Mouse (Mus musculus) layer of hippocampus, adult 9-10 months (tissue): ENCODE measurements around the gene Srrm3.

ENCODE experiments used
- DNase-seq: peaks from one replicate; pipeline ENCODE4 v3.0.0; 2022; ENCODE audit warnings: low spot score

Srrm3 gene

DNA sequence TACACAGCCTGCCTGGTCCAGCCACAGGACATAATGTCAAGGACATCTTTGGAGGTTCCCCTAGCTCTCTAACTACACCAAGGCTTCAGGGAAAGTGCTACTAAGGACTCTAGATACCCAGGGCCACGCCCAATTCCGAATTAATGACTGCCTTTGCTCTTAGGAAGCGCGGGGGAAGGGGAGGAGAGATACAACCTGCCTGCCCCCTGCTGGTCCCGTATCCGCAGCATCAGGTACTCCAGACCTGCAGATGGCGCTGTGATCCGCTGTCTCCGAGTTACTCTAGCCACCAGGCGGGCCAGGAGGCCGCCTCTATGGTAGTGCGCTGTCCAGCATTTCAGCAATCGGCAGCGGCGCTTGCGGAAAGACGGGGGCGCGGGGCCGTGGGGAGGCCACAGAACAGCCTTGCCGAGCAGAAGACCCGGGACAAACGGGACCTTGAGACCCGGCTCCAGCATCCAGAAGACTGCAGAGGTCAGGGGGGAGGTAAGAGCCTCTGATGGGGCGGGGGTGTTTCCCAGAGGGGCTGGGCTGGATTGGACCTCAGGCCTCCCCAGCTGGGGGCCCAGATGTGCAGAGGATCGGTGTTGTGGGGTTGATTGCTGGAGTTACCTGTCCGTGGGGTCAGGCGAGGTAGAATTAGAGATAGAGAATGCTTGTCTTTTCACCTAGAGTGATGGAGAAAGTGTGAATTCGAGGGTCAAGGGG lies at the start of gene Srrm3:
TSS of gene Srrm3 (plus strand) at position 336 of the 708 bp plus-strand sequence.
- DNase-seq = peak; percentile 79

DNA sequence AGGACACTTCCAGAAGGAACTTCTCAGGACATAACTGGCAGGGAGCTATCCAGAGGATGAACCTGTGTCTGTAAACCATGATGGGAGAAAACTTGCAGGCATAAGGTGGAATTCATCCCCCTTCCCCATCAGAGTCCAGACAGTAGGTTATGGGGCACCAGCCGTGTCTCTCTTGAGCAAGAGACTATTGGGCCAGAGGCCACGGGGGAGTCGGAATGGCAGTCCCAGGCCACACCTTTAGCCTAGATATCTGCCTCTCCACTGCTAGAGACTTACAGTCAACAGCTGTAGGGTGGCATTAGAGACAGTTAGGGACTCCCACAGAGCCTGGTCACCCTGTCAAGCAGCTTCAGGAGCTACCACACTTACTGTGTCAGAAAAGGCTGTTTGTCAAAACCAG lies 44.8 kb upstream of the Srrm3 start:
- DNase-seq = no peak

DNA sequence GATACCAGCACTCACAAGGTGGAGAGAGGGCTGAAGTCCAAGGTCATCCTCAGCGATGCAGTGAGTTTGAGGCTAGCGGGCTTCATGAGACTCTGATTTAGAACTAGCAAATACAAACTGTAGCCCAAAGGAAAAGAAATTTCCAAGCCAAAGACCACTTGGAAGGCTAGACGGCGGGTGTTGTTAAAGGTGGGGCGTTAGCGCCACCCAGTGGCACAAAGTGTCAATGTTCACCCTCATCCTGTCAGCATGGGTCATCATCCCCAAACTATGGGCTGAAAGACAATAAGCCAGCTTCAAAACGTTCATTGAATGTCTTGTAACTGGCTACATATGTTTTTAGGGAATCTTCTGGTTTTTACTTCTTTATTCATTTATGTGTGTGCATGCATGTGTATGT lies 43.2 kb upstream of the Srrm3 start:
- peak; percentile 78 for DNase-seq

DNA sequence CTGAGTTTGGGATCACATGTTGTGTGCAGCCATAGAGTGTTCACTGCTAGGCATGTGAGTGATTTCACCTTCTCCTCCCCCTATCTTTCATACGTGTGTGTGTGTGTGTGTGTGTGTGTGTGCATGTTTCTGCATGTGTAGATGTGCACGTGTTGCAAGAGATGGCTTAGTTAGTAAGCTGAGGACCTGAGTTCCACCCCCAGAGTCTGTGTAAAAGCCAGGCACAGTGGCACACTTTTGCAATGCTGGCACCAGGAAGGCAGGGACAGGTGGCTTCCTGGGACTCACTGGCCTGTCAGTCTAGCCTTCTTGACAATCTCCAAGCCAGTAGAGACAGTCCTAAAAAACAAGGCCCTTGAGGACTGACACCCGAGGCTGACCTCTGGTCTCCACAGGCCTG lies 41.7 kb upstream of the Srrm3 start:
- no peak for DNase-seq

DNA sequence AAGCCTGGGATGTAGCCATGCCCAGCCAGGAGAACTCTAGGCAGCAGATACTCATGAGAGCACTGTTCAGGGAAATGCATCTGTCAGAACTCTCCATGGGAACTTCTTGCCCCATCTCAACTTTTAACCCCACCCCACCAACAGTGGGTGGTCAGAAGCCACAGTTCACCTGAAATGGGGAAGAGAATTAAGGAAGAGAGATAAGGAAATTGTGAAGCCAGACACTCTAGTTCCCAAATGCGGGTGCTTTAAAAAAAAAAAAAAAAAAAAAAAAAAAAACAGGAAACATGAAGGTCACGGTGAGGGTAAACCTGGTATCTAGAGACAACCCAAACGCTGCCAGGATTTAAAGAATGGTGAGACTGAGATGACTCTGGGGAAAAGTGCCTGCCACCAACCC lies 34.2 kb upstream of the Srrm3 start:
- DNase-seq = no peak

DNA sequence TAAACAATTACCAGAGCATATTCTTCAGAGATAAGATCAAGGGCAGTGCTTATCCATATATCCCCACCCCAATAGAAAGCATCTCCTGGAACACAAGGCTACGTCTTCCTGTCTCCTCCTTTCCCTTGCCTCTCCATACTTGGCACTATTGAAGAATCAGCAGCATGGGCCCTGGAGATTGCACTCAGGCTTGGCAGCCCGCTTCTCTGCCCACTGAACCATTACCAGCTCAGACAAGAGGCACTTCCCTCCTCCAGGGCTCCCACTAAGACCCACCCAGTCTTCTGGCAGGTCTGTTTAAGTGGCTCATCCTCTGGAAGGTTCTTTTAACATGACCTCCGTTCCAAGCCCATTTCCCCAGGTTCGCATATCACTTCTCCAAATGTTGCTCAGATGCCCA lies 30.1 kb upstream of the Srrm3 start:
- no peak for DNase-seq

DNA sequence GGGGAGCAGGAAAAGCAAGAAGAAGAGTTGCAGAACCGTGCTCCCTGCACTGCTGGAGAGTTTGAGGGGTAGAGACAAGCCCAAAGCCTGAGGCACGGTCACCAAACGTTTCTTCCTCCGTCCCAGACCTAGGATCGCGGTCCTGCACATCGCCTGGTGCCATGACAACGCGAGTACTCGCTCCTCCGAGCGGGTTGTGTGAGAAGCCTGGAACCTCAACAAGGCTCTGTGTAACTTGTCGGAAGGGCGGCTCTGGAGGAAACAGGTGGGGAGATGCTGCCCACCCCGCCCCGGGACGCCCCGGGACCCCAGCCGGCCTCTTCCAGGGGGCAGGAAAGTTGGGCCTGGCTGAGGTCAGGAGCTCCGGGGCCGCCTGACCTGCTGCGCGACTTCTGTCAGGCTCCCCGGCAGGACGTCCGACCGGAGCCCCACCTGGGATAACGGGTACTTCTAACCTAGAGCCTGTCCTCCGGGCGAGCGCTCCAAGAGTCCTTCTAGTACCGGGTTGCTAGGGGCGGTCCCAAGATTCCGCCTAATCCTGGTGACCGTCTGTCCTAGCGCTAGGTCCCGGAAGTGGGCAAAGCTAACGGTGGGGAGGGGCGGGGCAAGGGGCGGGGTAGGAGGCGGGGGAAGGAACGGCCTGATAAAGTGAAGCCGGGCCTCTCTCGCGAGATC lies 28.8 kb upstream of the Srrm3 start, which contains the start of gene Styxl1:
TSS of gene Styxl1 (minus strand) at position 590 of the 675 bp plus-strand sequence.
- no peak for DNase-seq

DNA sequence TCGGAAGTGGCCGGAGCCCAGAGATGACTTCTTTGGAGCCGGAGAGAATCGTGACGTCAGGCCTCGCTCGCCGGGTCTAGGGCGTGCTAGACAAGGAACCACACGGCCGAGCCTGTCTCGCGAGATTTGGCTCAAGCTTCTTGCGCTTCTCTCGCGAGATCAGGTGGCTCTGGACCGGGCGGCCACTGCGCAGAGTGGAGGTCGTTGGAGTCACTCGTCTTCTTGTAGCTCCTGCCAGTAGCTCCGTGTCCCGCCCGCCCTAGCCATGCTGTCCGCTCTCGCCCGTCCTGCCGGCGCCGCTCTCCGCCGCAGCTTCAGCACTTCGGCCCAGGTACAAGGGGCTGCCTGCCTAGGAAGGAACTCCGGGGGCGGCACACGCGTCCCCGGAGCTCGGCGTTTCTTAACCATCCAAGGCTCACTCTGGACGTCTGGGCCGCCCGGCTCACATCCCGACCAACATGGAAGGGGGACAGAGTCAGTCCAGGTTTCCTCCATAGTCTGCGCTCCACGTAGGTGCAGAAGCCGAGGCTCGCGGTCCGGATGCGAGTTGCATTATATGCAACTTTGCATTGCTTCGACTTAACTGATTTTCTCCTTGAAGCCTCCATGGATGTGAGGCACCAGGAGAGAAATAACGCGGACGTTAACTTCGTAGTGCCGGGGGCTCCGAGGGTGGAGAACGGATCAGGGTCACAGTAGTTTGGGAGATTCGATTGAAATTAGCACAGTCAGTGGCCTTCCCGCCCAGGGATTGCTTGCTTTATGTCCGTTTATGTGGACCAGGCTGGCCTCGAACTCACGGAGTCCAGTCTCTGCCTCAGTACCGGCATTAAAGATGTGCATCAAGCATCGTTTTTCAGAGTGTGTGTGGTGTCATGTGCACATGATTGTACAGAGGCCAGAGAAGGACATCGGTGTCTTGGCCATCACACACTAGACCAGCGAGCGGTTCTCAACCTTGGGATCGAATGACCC lies 27.9 kb upstream of the Srrm3 start, which contains the start of gene Mdh2:
TSS of gene Mdh2 (plus strand) at position 10 of the 975 bp plus-strand sequence.
- DNase-seq = peak; percentile 97

DNA sequence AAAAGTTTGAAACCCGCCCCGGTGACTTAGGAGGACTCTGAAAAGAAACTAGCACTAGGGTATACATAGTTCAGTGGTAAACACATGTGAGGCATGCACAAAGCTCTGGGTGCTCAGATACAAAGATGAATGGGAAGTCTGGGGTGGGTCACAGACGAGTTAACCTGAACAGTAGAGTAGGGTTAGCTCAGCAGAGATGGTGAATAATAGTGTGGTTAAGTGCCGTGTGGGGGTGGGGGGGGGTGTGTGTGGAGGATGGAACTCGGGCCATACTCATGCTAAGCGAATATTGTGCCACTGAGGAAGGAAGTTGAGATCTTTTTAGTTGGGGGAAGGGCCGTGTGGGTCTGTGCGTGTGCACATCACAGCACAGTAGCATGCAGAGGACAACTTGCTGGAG lies 26.4 kb upstream of the Srrm3 start:
- no peak for DNase-seq

DNA sequence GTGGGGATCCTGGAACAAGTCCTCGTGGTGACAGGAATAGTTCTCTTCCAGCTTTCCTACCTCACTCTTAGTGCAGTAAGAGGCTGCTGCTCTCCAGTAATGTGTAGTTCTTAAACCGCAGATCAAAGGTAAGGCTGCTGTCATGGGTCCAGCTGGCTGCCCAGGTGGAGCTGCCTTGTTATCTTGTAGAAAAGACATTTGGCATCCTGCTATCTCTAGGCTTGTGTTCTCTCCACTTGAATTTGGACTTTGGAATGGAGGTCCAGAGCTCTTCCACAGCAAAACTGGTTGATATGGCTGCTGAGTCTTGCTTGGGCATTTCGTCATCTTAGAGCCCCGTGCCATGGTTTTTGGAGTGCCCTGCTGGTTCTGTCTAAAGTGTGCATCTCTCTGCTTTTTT lies 23.8 kb upstream of the Srrm3 start:
- no peak for DNase-seq

DNA sequence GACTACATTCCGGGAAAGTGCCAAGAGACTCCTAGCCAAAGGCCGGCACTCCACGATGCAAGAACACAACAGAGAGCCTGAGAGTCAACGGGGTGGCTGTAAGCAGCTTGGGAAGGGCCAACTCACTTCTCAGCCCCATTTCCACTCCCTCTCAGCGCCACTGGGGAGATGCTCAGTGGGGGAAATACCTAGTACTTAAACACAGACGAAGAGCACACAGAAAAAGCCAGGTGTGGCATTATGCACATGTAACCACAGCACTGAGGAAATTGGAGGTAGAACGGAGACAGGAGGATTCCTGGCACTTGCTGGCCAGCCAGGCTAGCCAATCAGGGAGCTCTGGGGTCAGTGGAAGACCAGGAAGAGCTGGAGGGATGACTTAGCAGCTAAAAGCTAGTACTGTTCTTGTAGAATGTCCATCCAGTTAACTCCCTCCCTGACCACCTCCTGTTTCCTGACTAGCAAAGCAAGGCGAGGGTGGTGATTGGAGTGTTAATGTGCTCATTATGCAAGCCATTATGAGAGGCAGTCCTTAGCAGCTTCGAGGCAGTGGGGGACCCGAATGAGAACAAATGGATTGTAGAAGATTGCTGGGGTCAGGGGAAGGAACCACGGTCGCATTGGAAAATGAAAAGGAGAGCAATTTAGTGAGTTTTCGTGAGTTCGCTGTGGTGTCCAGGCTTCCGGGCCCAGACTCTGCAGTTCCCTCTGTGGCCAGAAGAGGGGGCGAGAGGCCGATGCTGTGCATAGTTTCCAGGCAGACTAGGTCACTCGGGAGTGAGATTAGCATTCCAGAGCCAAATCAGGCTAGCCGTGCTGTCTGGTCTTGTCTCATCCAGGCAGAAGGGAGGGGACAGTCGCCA lies 12.5 kb upstream of the Srrm3 start:
- DNase-seq = peak; percentile 85

DNA sequence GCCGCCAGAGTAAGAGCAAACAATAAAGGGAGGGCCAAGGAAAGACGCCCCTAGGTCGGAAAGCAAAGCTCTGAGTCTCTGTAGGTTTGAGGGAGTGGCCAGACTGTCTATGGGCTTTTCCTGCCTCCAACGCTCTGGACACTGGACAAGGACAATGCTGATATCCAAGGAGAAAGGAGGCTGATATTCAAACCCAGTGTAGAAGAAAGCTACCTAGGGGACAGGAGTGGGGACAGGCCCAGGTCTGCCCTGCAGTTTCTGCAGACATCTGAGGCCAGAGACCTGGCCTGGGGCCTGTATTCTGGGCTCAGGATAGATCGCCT lies 11.9 kb upstream of the Srrm3 start:
- no peak for DNase-seq

DNA sequence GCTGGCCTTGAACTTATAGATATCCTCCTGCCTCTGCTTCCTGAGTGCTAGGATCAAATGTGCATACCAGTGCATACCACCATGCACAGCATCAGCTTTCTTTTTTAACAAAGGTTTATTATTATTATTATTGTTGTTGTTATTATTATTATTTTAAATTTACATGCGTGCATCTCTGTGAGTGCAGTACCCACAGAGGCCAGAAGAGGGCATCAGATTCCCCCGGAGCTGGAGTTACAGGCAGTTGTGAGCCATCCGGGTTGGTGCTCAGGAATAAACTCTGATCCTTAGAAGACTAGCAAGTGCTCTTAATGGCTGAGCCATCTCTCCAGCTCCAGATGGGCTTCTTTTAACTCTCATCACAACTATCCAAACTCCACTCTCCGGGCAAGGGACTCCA lies 6.9 kb upstream of the Srrm3 start:
- DNase-seq = no peak

DNA sequence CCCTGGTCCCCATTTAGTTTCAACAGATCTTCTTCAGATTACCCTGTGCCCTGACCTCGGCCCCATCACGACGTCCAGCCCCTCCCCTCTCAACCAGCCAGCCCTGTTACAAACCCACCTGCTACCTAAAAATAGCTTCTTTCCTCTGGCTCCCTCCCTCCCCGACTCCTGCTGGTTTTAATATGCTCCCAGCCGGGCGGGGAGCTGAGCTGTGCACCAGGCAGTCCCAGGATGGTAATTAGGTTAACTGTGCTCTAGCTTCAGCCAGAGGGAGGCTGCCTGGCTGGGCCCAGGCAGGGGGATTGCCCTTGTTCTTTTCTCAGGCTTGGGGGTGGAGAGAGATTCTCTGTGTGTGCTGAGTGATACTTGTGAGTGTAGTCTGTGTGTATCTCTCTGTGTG lies 5.8 kb upstream of the Srrm3 start:
- DNase-seq = no peak

DNA sequence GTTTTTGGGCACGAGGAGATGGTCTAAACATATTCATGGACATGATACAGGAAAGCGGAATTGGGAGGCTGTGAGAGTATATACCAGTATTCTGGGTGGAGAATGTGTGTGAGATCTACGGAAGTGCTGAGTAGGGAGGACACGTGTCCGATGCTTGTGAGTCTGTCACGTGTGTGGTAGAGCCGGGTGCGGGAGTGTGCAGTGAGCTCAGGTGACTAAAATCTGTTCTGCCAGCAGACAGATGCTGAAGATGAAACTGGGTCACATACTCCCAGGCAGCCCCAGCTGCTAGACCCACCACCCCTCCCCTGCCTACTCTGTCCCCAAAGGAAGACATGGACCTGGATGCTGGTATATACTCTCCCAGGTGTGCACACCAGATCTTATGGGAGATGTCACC lies 4.0 kb upstream of the Srrm3 start:
- no peak for DNase-seq

DNA sequence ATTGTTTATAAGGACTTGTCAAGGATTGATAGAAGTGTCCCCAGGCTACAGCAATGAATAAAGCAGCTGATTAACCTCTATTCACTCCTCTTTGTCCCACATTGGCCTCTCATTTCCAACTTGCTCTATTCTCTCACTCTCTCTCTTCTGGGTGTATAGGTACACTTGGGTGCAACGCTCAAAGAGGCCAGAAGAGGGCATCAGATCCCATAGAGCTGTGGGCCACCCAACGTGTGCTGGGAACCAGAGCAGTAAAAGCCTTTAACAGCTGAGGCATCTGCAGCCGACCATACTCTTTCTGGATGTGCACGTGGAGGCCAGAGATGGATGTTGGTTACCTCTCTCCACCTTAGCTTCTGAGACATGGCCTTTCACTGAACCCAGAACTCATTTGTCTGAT lies 3.6 kb upstream of the Srrm3 start:
- no peak for DNase-seq

DNA sequence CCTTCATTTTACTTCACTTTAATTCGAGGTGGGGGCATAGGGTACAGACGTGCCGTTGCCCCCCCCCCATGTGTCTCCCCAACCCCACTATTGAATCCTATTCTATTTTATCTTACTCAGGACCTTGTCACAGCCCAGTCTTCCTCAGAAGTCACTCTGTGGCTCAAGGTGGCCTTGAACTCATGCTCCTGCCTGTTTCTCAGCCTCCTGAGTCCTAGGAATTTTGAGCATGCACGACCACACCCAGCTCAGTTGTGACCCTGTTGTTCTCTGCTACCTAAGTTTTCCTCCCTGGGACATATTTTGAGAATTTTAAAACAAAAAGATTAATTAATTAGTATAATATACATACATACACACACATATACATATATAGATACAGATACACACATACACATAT lies 3.0 kb upstream of the Srrm3 start:
- DNase-seq = no peak

DNA sequence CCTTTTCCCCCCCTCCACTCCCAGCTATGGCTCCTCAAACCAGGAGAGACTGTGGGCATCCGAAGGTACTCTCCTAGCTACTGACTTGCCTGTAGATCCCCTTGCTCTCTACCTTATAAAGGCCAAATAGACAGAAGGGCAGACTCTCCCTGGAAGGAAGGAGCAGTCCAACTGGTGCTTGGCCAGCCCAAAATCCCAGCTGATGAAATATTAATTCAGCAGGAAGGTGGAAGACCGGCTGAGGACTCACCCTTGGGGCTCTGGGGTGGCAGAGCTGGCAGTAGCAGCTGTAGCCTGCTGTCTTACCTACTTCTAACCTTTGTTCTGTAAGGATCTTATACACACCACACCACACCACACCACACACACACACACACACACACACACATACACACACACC lies 2.0 kb upstream of the Srrm3 start:
- no peak for DNase-seq

DNA sequence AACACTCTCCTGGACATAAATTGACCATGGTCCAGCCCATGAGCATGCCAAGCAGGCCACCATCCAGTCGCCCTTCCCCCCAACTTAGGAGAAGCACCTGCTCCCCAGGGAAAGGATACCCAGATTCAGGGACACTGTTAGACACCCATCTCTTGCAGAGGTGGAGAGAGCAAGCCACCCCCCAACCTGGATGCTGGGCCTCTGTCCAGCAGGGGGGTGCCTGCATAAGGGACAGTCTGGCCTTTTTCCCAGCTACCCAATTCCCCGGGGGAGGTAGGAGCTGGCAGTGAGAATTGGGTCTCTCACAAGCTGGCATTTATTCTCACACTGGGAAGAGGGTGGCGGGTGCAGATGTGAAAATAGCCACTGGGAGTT lies 560 bp downstream of the Srrm3 start:
- no peak for DNase-seq

DNA sequence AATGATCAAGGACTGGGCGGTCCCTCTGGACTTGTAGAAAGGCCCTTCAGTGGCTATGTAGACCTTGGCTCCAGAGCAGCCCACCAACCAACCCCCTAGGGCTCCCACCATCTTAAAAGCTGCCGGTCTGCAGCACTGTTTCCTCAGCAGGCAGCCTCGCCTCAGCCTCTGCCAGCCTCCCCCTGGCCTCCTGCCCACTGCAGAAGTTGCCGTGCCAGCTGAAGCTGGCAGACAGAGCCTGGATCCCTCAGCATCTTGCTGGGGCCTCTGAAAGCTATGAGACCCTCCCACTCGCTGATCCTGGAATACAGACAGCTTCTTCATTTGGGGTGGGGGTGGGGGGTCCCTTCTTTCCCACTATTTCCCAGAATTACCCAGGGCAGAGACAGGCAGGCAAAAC lies 6.3 kb downstream of the Srrm3 start:
- DNase-seq = no peak

DNA sequence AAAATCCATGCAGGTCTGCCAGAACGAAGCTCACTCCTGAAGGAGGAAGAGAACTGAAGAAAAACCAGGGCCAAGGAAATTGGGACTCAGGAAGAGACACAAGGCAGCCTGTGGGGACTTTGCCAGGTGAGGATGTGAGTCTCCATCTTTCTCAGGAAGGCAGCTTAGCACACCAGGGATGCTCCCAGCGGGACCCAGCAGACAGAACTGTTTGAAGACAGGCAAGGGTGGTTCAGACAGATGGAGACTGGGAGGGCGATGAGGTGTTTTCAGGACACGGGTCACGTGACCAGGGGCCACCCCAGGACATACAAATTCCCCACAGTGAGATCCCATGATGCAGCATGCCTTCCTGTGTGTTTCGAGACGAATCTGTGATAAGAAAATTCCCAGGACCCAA lies 11.8 kb downstream of the Srrm3 start:
- DNase-seq = no peak
